Mouse (Mus musculus) heart, adult 9 months (tissue): ENCODE data around the gene DXBay18.
"Not testable (repeated sequence)": the region's sequence is repeated elsewhere in the genome, so short reads cannot be mapped to it uniquely, and the experiment has no call there.

ENCODE experiments used
- DNase-seq, 2 experiments: peaks; one replicate each; pipeline ENCODE4 v3.0.0; 2022; ENCODE audit warnings: low spot score in 2 of 2

DXBay18 gene

DNA sequence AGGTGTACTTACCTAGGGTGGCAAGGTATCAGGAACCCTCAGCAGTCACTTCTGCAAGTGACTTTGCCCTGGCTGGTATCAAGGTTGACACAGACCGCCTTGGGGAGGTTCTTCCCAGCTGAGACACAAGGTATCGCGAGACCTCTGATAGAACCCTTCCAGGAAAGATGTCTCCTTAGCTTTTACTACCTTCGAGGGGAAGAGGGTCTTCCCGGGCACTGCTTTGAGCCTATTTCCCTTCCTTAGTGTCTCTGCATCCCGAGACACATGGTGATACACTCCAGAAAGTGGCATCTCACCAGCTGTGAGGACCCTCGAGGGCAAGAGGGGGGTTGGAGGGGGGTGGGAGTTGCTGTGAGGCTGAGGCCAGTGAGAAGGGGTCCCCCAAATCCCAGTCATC is at the start of gene DXBay18:
DXBay18 (minus strand) TSS at position 101 of the 400 bp plus-strand sequence.
- DNase-seq, result not testable (repeated sequence)

DNA sequence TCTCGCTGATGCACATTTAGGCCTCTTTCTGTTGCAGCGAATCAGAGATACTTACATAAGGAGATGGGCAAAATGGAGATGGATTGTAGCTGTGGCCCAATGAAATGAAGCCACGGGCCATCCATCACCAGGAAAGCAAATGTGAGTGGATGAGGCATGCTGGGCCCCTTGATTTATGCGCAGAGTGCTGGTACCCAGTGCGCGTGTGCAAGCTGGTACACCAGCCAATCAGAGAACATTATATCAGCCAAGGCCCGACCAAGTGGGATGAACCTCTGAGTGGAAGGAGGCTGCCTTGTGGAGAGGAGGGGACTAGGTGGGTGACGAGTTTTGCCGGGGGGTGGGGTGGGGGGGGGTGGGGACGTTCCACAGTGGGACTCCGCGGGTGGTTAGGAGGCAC is 42.7 kb upstream of the DXBay18 start, which contains the start of gene Xlr3b:
Xlr3b (plus strand) TSS at position 274 of the 400 bp plus-strand sequence.
- DNase-seq, result peak in 1 of 2 experiments; percentile 37

DNA sequence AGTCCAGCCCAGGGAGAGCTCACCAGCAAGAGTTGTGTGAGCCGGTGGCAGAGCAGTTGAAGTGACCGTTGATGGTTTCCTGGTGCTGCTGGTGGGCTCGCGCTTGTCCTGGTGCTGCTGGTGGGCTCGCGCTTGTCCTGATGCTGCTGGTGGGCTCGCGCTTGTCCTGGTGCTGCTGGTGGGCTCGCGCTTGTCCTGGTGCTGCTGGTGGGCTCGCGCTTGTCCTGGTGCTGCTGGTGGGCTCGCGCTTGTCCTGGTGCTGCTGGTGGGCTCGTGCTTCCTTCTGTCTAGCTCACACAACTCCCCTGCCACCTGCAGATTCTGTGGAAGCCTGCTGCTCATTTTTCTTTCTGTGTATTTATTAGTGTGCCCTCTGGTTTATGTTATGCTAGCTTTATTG is 27.6 kb upstream of the DXBay18 start, which contains the start of gene Spin2d:
Spin2d (minus strand) TSS at position 101 of the 400 bp plus-strand sequence.
- DNase-seq, result not testable (repeated sequence)

DNA sequence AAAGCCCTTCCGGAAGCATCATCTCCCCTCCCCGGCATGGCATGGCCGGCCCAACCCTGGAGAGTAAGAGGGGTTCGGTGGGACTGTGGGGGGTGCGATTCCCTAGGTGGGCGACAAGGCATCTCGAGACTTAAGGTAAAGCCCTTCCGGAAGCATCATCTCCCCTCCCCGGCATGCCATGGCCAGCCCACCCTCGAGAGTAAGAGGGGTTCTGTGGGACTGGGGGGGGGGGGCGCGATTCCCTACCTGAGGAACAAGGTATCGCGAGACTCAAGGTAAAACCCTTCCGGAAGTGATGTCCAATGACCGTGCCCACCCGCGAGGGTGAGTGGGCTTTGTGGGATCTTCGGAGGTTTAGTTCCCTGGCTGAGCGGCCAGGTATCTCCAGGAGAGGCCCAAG is 754 bp downstream of the DXBay18 start, which contains the start of gene Xlr5b:
Xlr5b (plus strand) TSS at position 301 of the 400 bp plus-strand sequence.
- DNase-seq, result not testable (repeated sequence)

DNA sequence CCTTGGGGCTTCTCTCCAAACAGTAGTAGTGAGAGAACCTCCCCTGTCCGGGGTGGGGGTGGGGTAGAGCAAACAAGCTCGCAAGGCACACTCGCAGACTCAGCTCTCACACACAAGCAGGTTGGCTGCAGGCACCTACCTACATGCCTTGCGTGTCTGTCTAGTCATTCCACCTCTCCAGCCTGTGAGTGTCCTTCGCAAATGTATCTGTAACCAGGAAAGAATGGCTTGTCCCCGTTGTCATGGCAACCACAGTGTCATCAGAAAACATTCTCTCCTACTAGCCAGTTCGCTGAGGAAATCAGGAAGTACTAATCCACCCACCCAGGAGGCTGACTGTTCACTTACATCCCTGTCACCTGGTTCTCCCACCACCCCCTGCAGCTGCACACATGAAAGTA is 6.0 kb downstream of the DXBay18 start:
- DNase-seq, result not testable (repeated sequence)

DNA sequence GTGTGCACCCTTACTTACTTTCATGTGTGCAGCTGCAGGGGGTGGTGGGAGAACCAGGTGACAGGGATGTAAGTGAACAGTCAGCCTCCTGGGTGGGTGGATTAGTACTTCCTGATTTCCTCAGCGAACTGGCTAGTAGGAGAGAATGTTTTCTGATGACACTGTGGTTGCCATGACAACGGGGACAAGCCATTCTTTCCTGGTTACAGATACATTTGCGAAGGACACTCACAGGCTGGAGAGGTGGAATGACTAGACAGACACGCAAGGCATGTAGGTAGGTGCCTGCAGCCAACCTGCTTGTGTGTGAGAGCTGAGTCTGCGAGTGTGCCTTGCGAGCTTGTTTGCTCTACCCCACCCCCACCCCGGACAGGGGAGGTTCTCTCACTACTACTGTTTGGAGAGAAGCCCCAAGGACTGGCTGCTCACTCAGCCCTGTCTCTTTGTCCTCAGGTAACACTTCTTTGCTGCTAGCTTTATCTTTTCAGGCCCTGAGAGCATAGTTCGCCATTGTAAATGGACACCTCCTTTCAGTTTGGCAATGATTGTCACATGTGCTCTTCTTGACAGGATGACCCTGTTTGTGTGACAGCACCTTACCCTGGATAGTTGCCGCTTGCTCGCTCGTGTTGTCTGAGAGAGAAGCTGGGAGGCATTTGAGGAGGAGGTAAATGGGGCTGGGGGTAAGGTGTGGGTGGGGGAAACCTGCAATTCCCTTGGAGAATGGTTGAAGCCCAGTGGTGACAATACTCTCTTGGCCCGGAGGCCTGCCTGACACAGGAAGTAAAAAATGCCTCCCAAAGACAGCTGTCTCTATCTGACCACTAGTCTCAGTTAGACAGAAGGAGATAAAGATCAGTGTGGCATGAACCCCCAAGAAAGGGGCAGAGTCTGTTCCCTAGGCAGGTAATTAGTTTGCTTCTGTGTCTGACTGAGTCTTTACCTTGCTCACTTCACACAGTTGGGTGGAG is 26.1 kb downstream of the DXBay18 start:
- DNase-seq, result not testable (repeated sequence)

DNA sequence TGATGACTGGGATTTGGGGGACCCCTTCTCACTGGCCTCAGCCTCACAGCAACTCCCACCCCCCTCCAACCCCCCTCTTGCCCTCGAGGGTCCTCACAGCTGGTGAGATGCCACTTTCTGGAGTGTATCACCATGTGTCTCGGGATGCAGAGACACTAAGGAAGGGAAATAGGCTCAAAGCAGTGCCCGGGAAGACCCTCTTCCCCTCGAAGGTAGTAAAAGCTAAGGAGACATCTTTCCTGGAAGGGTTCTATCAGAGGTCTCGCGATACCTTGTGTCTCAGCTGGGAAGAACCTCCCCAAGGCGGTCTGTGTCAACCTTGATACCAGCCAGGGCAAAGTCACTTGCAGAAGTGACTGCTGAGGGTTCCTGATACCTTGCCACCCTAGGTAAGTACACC is 32.5 kb downstream of the DXBay18 start, which contains the start of gene Gm14685:
Gm14685 (plus strand) TSS at position 301 of the 400 bp plus-strand sequence.
- not testable (repeated sequence) for DNase-seq

DNA sequence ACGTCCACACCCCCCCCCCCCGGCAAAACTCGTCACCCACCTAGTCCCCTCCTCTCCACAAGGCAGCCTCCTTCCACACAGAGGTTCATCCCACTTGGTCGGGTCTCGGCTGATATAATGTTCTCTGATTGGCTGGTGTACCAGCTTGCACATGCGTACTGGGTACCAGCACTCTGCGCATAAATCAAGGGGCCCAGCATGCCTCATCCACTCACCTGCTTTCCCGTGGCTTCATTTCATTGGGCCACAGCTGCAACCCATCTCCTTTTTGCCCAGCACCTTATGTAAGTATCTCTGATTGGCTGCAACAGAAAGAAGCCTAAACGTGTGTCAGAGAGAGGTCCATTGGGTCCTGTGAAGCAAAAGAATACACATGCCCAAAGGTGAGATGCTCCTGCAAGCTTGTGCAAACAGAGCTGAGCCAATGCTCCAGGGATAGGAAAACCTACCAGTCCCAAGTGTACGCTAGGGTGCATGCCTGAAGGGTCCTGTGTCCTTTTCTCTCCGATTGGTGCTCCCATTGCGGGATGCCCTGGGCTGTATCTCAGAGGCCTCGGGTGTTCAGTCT is 52.2 kb downstream of the DXBay18 start, which contains the start of gene Xlr3a:
Xlr3a (minus strand) TSS at position 155 of the 568 bp plus-strand sequence.
- DNase-seq, result not testable (repeated sequence)
